Comparison of ENCODE assay signal across 8 mouse cellular contexts in genomic region chr3:116748391-116749170, GRCm38 (mm10). TPM values are rescaled to one million over a fixed set of nuclear protein-coding genes. Genes with fewer than 3 reads are reported as not detected.
A peak's percentile ranks its signal among the peaks of the same experiment; 100 is the strongest.
DNase-seq lines count a peak whose midpoint lies in the region; ATAC-seq and TF ChIP-seq lines count a peak whose summit lies in the region.

No protein-coding gene starts in this region.

- DNase-seq in heart, adult 11 months: peak; percentile 84
- DNase-seq in heart, postnatal 10 days: peak; percentile 36 to 67
- DNase-seq in left cerebral cortex, postnatal 4 days: peak; percentile 42
- peak; percentile 75 for DNase-seq in thymus, postnatal 4 days

- no peak overlapping the region for H3K27ac ChIP-seq in heart, embryonic 12.5 days (ENCODE audit: poor library complexity, severe bottlenecking)
- peak overlapping the region; percentile 9 for H3K27ac ChIP-seq in ES-Bruce4 (ENCODE audit: insufficient read depth, low read length)
- H3K27ac ChIP-seq in midbrain, embryonic 16.5 days (ENCODE audit: low read length): no peak overlapping the region

- no peak for ATAC-seq in heart, embryonic 12.5 days (ENCODE audit: insufficient number of reproducible peaks, low FRiP score)
- peak; percentile 82 for ATAC-seq in common myeloid progenitor, adult 5-6 weeks (replicated peaks; ENCODE audit: low read depth, poor library complexity, severe bottlenecking)
- 0 out of 2 replicates have a peak, but pooled peaks have one; percentile 54 for ATAC-seq in midbrain, embryonic 16.5 days

- WGBS in heart, embryonic 12.5 days: 56% methylated on average over 8 of the region's 8 CpGs
- WGBS in midbrain, embryonic 16.5 days: 55% methylated on average over 8 of the region's 8 CpGs

- no peak for TF ChIP-seq POLR2A in ES-Bruce4 (IDR thresholded peaks at IDR 0.05; ENCODE audit: insufficient read depth, low read length)

- H3K36me3 ChIP-seq in heart, embryonic 12.5 days: peaks cover 66% of the 10 kb centered on the region
- H3K36me3 ChIP-seq in ES-Bruce4 (ENCODE audit: control insufficient read depth, insufficient read depth, low read length, poor library complexity, severe bottlenecking): no peaks in the 10 kb centered on the region
- H3K36me3 ChIP-seq in midbrain, embryonic 16.5 days (ENCODE audit: control insufficient read depth, insufficient read depth, low read length): peaks cover 17% of the 10 kb centered on the region

- no peaks in the 10 kb centered on the region for H3K4me1 ChIP-seq in heart, embryonic 12.5 days (replicated peaks)
- H3K4me1 ChIP-seq in ES-Bruce4 (ENCODE audit: control insufficient read depth, insufficient read depth, low read length): no peaks in the 10 kb centered on the region
- H3K4me1 ChIP-seq in midbrain, embryonic 16.5 days (ENCODE audit: control insufficient read depth, insufficient read depth, low read length): no peaks in the 10 kb centered on the region

- no peaks in the 10 kb centered on the region for H3K27me3 ChIP-seq in heart, embryonic 12.5 days (replicated peaks)
- H3K27me3 ChIP-seq in ES-Bruce4 (ENCODE audit: control insufficient read depth, insufficient read depth, low read length, poor library complexity, severe bottlenecking): no peaks in the 10 kb centered on the region
- no peaks in the 10 kb centered on the region for H3K27me3 ChIP-seq in midbrain, embryonic 16.5 days (ENCODE audit: control insufficient read depth, insufficient read depth, low read depth, low read length)

- no peak overlapping the region for H3K9ac ChIP-seq in heart, embryonic 12.5 days
- H3K9ac ChIP-seq in ES-Bruce4 (ENCODE audit: low read depth, poor library complexity, severe bottlenecking): no peak overlapping the region
- H3K9ac ChIP-seq in midbrain, embryonic 16.5 days (ENCODE audit: low read depth, low read length): no peak overlapping the region

- H3K4me2 ChIP-seq in heart, embryonic 12.5 days: no peak overlapping the region
- no peak overlapping the region for H3K4me2 ChIP-seq in midbrain, embryonic 16.5 days (ENCODE audit: low read length)

- H3K9me3 ChIP-seq in heart, embryonic 12.5 days (replicated peaks): no peaks in the 10 kb centered on the region
- no peaks in the 10 kb centered on the region for H3K9me3 ChIP-seq in ES-Bruce4 (replicated peaks; ENCODE audit: control insufficient read depth, insufficient read depth, low read length, poor library complexity, severe bottlenecking)
- no peaks in the 10 kb centered on the region for H3K9me3 ChIP-seq in midbrain, embryonic 16.5 days (replicated peaks; ENCODE audit: control insufficient read depth, low read length, poor library complexity, severe bottlenecking)

- TF ChIP-seq CTCF in ES-Bruce4 (IDR thresholded peaks at IDR 0.05; ENCODE audit: low read depth, low read length): peak; percentile 79

- H3K4me3 ChIP-seq in heart, embryonic 12.5 days: no peak overlapping the region
- H3K4me3 ChIP-seq in ES-Bruce4 (ENCODE audit: low read depth, low read length): no peak overlapping the region
- no peak overlapping the region for H3K4me3 ChIP-seq in midbrain, embryonic 16.5 days (ENCODE audit: low read depth, low read length)

- intact Hi-C loops in heart, postnatal 10 days (cut with DNase I): loop anchor here (2.0 to 5.0 kb wide), 2 partner anchors 154 to 416 kb away; partner anchors contain the start of gene Sass6
- intact Hi-C loops in left cerebral cortex, postnatal 4 days (cut with DNase I): loop anchor here (10.0 kb wide), 1 partner anchor 414 kb away; no protein-coding TSS in a partner anchor

- TF ChIP-seq EP300 in ES-Bruce4 (IDR thresholded peaks at IDR 0.05; ENCODE audit: insufficient read depth, low read depth, low read length): no peak

RNA-seq across cellular contexts. Expression of gene Slc35a3, which starts 36.0 kb away (rescaled TPM):
- polyA plus RNA-seq in heart, embryonic 12.5 days (2016; fragmentation: Nextera tagmentation; extraction: Ambion mirVana): 14.8 and 16.0 TPM in 2 replicates
- polyA plus RNA-seq in ES-Bruce4 (2011; ENCODE audit: insufficient read depth, insufficient read length, low read depth, missing spikeins): 28.3 and 31.3 TPM in 2 replicates
- total RNA-seq in common myeloid progenitor, adult 5-6 weeks (2017): 49.5 and 52.2 TPM in 2 replicates
- 10 to 100 TPM; 19.3 to 21.9 TPM for total RNA-seq in heart, postnatal 10 days (2021)
- total RNA-seq in left cerebral cortex, postnatal 4 days (2021): 10 to 100 TPM; 14.6 to 15.8 TPM
- polyA plus RNA-seq in midbrain, embryonic 16.5 days (2015; fragmentation: Nextera tagmentation; extraction: Ambion mirVana): 8.2 and 8.8 TPM in 2 replicates

RNA-seq across cellular contexts. Expression of gene Agl, which starts 59.4 kb away (rescaled TPM):
- polyA plus RNA-seq in heart, embryonic 12.5 days (2016; fragmentation: Nextera tagmentation; extraction: Ambion mirVana): 50.3 and 52.7 TPM in 2 replicates
- 15.2 and 15.8 TPM in 2 replicates for polyA plus RNA-seq in ES-Bruce4 (2011; ENCODE audit: insufficient read depth, insufficient read length, low read depth, missing spikeins)
- total RNA-seq in common myeloid progenitor, adult 5-6 weeks (2017): 7.5 and 10.9 TPM in 2 replicates
- 100 to 1,000 TPM; 144 to 148 TPM for total RNA-seq in heart, postnatal 10 days (2021)
- 10 to 100 TPM; 30.8 to 31.0 TPM for total RNA-seq in left cerebral cortex, postnatal 4 days (2021)
- polyA plus RNA-seq in midbrain, embryonic 16.5 days (2015; fragmentation: Nextera tagmentation; extraction: Ambion mirVana): 12.6 and 14.5 TPM in 2 replicates

Comparison
In these comparisons a context has a peak if more than half of its experiments do, and no peak if none do; other contexts are left out.
1. RNA of gene Agl, which starts 59.4 kb away (total RNA-seq): 144 to 148 TPM in heart, postnatal 10 days; 30.8 to 31.0 TPM in left cerebral cortex, postnatal 4 days and 7.5 to 10.9 TPM in common myeloid progenitor, adult 5-6 weeks; every median in the first group is over 4 times any median in the second.
2. Peak in every context shown above with its lines, with median percentiles within 50 percentile points of each other: DNase-seq.